Mouse (Mus musculus) forebrain, embryonic 12.5 days (tissue): ENCODE measurements around the gene Gm15023. TPM values are rescaled to one million over a fixed set of nuclear protein-coding genes. Genes with fewer than 3 reads are reported as not detected.
"Not testable (repeated sequence)": the region's sequence is repeated elsewhere in the genome, so short reads cannot be mapped to it uniquely, and the experiment has no call there.

Experiments used
- ATAC-seq: fragments of 200-750 bp; cut with Nextera tagmentation; 2 replicates; pipeline ENCODE4 v1.8.0; 2017; ENCODE audit warnings: moderate TSS enrichment; ENCODE audit not compliant: low FRiP score
- H3K27ac ChIP-seq: fragments of 300-500 bp; sonication (generic); 2 replicates; pipeline ENCODE4 v1.5.1; 2016; ENCODE audit warnings: mild to moderate bottlenecking
- H3K27me3 ChIP-seq: fragments of 300-500 bp; sonication (generic); 2 replicates; pipeline ENCODE4 v1.6.1; 2016; ENCODE audit warnings: mild to moderate bottlenecking
- H3K36me3 ChIP-seq: fragments of 300-500 bp; sonication (generic); replicated peaks from 2 replicates; pipeline ENCODE4 v1.6.1; 2016; ENCODE audit warnings: mild to moderate bottlenecking
- H3K4me1 ChIP-seq: fragments of 300-500 bp; sonication (generic); 2 replicates; pipeline ENCODE4 v1.6.1; 2016
- H3K4me2 ChIP-seq: fragments of 300-500 bp; sonication (generic); 2 replicates; pipeline ENCODE4 v1.6.1; 2016; ENCODE audit warnings: mild to moderate bottlenecking, moderate library complexity
- H3K4me3 ChIP-seq: fragments of 300-500 bp; sonication (generic); replicated peaks from 2 replicates; pipeline ENCODE4 v1.5.1; 2016; ENCODE audit warnings: mild to moderate bottlenecking
- H3K9ac ChIP-seq: fragments of 300-500 bp; sonication (generic); 2 replicates; pipeline ENCODE4 v1.6.1; 2016; ENCODE audit warnings: mild to moderate bottlenecking
- H3K9me3 ChIP-seq: fragments of 300-500 bp; sonication (generic); 2 replicates; pipeline ENCODE4 v1.6.1; 2016
- whole genome bisulfite sequencing: fragments of 180-500 bp; shearing (Covaris S2); methylation state at CpG from one replicate; pipeline ENCODE4 v1.1.7; 2016; 5-methylcytosine and 5-hydroxymethylcytosine counted together
- polyA plus RNA-seq: library from polyadenylated mRNA; unstranded; fragments of >200 nt; fragmentation: Nextera tagmentation; extraction: Ambion mirVana; gene quantifications from 2 replicates; pipeline ENCODE4 v1.2.1, GENCODE M21; 2016

Gm15023 gene
- not detected in 2 replicates for polyA plus RNA-seq

- not testable (repeated sequence) for H3K4me1 ChIP-seq, H3K9me3 ChIP-seq, H3K36me3 ChIP-seq, ATAC-seq, H3K27me3 ChIP-seq, H3K27ac ChIP-seq, H3K9ac ChIP-seq, H3K4me3 ChIP-seq, H3K4me2 ChIP-seq
- 100% methylated on average over 4 of the region's 14 CpGs for WGBS
Observed at GRCm38 (mm10) chrX:135177532-135177931, at the start of gene Gm15023. Gm15023 (minus strand) TSS chrX:135177632.

- 13% methylated on average over 10 of the region's 13 CpGs for WGBS
- peak within 1 kb of the TSS; percentile 40 for H3K9ac ChIP-seq
- ATAC-seq, result peak; percentile 92
Observed at GRCm38 (mm10) chrX:135210436-135211221, 33.2 kb upstream of the Gm15023 start, which contains the start of gene Tceal6. Tceal6 (minus strand) TSS chrX:135210687.

GRCm38 (mm10) chrX:135209773-135210435 lies 32.5 kb upstream of the Gm15023 start:
- not testable (repeated sequence) for H3K4me1 ChIP-seq, H3K9me3 ChIP-seq, H3K27ac ChIP-seq, H3K36me3 ChIP-seq
- 27% methylated on average over 20 of the region's 21 CpGs for WGBS
- Histone ChIP-seq H3K9ac (peak overlapping the region; percentile 40), H3K4me2 (peak overlapping the region; percentile 60), H3K27me3 (peaks cover 15% of the 10 kb centered on the region; the same call in 1 of the 2 replicates), H3K4me3 (peak overlapping the region; percentile 43)
- ATAC-seq, result peak; percentile 78

More at GRCm38 (mm10) chrX:135210436-135211221, 33.2 kb upstream of the Gm15023 start, which contains the start of gene Tceal6:
- H3K4me1 ChIP-seq, result no peaks in the 10 kb centered on the region
- no peaks in the 10 kb centered on the region for H3K9me3 ChIP-seq
- H3K4me3 ChIP-seq, result peak within 1 kb of the TSS; percentile 43
- H3K27ac ChIP-seq, result no peak within 1 kb of the TSS
- no peaks in the 10 kb centered on the region for H3K36me3 ChIP-seq
- peak within 1 kb of the TSS; percentile 60 for H3K4me2 ChIP-seq
- H3K27me3 ChIP-seq, result peaks cover 15% of the 10 kb centered on the region; the same call in 1 of the 2 replicates

- H3K4me3 ChIP-seq, H3K4me2 ChIP-seq, ATAC-seq, H3K36me3 ChIP-seq, H3K9ac ChIP-seq, H3K27me3 ChIP-seq, H3K27ac ChIP-seq, H3K4me1 ChIP-seq, H3K9me3 ChIP-seq: not testable (repeated sequence)
- no CpG with 5 or more reads among the region's 6 CpGs for WGBS
Observed at GRCm38 (mm10) chrX:135189924-135190323, 12.5 kb upstream of the Gm15023 start.

GRCm38 (mm10) chrX:135188661-135189060 lies 11.2 kb upstream of the Gm15023 start:
- not testable (repeated sequence) for H3K9me3 ChIP-seq, H3K4me3 ChIP-seq, H3K4me2 ChIP-seq, H3K27ac ChIP-seq, H3K36me3 ChIP-seq, H3K27me3 ChIP-seq, H3K4me1 ChIP-seq, H3K9ac ChIP-seq, ATAC-seq
- WGBS, result no CpG with 5 or more reads among the region's 3 CpGs

Other genes with a start within 250 kb of the Gm15023 start
- gene Nxf2, start 212.9 kb downstream of the Gm15023 start, polyA plus RNA-seq, result 0.28 and 0.62 TPM in 2 replicates
- gene Zmat1, start 168.4 kb downstream of the Gm15023 start, polyA plus RNA-seq, result 6.3 and 6.7 TPM in 2 replicates
- 7.4 and 7.9 TPM in 2 replicates for gene Tceal6, start 33.1 kb upstream of the Gm15023 start, polyA plus RNA-seq
- not detected in 2 replicates for gene Pramel3, start 124.7 kb upstream of the Gm15023 start, polyA plus RNA-seq
- not detected in 2 replicates for gene Gm5128, start 195.7 kb upstream of the Gm15023 start, polyA plus RNA-seq